Mouse (Mus musculus): ENCODE measurements around the gene Lexm. TPM values are rescaled to one million over a fixed set of nuclear protein-coding genes. Genes with fewer than 3 reads are reported as not detected.

Gene Lexm
- total RNA-seq, 2 experiments from 2014 or later = not detected

GRCm38 (mm10) chr4:106557262-106557661, 59.8 kb downstream of the Lexm start:
- intact Hi-C loops (cut with DNase I) = no loop called here
- DNase-seq (ENCODE audit: low spot score) = no peak

- intact Hi-C loops (cut with DNase I) = no loop called here
- no peak for DNase-seq (ENCODE audit: low spot score)
Measured at GRCm38 (mm10) chr4:106550516-106551166, 66.4 kb downstream of the Lexm start.

GRCm38 (mm10) chr4:106548113-106548512, 68.9 kb downstream of the Lexm start:
- no peak for DNase-seq (ENCODE audit: low spot score)
- intact Hi-C loops (cut with DNase I) = no loop called here

- no peak for DNase-seq (ENCODE audit: low spot score)
- intact Hi-C loops (cut with DNase I) = no loop called here
Measured at GRCm38 (mm10) chr4:106546896-106547295, 70.1 kb downstream of the Lexm start.

GRCm38 (mm10) chr4:106545817-106546373, 71.1 kb downstream of the Lexm start:
- DNase-seq (ENCODE audit: low spot score) = no peak
- intact Hi-C loops (cut with DNase I) = no loop called here

- intact Hi-C loops (cut with DNase I) = no loop called here
- DNase-seq (ENCODE audit: low spot score) = no peak
Measured at GRCm38 (mm10) chr4:106542211-106542610, 74.8 kb downstream of the Lexm start.

- no peak for DNase-seq (ENCODE audit: low spot score)
- intact Hi-C loops (cut with DNase I) = no loop called here
Measured at GRCm38 (mm10) chr4:106541491-106541890, 75.5 kb downstream of the Lexm start.

Other genes starting within 250 kb of the Lexm start
- gene Pcsk9, start 152.9 kb downstream of the Lexm start, total RNA-seq (2021) = not detected
- not detected for gene Bsnd, start 125.0 kb downstream of the Lexm start, total RNA-seq (2021)
- gene Dhcr24, start 56.2 kb downstream of the Lexm start, total RNA-seq (2021) = 1 to 10 TPM; 2.4 TPM
- gene Ttc22, start 5.2 kb upstream of the Lexm start, total RNA-seq (2021) = under 1 TPM in 1 of 2 experiments, not detected in 1; 0.08 TPM
- 1 to 10 TPM; 4.2 to 5.6 TPM for gene Pars2, start 33.8 kb upstream of the Lexm start, total RNA-seq (2021)
- gene Ttc4, start 61.7 kb upstream of the Lexm start, total RNA-seq (2021) = 10 to 100 TPM; 17.0 to 17.3 TPM
- under 1 TPM; 0.08 to 0.22 TPM for gene Mroh7, start 113.7 kb upstream of the Lexm start, total RNA-seq (2021)
- gene Fam151a, start 116.6 kb upstream of the Lexm start, total RNA-seq (2021) = under 1 TPM; 0.39 to 0.64 TPM
- 10 to 100 TPM; 28.6 to 37.1 TPM for gene Acot11, start 187.8 kb upstream of the Lexm start, total RNA-seq (2021)

Measured in heart, postnatal 25 days (tissue).